Mouse (Mus musculus) heart, postnatal 4 days (tissue): ENCODE results near the gene Anxa6. TPM values are rescaled to one million over a fixed set of nuclear protein-coding genes. Genes with fewer than 3 reads are reported as not detected.

Experiments
- DNase-seq: peaks from one replicate; pipeline ENCODE4 v3.0.0; 2021
- total RNA-seq, 2 experiments: library from RNA; stranded (reverse); gene quantifications; 2 replicates each; pipeline ENCODE4 v1.2.3; 2021

Anxa6 gene
- total RNA-seq, 2 experiments from 2014 or later: 355 to 365 TPM

GRCm38 (mm10) chr11:55028509-55028908 lies 4.7 kb downstream of the Anxa6 start:
- no peak for DNase-seq

- no peak for DNase-seq
Measured at GRCm38 (mm10) chr11:55027204-55027855, 5.9 kb downstream of the Anxa6 start.

- DNase-seq: peak; percentile 57
Measured at GRCm38 (mm10) chr11:55025896-55026295, 7.3 kb downstream of the Anxa6 start.

DNA sequence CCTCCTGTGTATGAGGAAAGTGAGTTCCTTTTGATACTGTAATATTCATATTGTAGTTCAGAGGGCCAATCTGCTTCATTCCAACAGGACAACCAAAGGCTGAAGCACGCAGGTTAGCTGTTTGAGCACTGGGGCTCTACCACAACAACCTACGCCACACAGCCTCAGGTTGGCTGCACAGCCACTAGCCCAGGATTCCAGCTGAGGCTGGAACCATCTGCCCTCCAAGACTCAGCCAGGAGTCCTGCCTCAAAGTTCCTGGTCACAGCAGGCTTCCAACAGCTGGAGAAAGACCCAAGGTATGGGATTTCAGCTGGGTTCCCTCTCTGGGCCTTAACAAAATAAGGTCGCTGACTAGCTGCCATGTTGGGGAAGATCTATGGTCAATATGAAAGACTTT lies 9.7 kb downstream of the Anxa6 start:
- DNase-seq: peak; percentile 46

- DNase-seq: peak; percentile 98
Measured at GRCm38 (mm10) chr11:55023049-55023564, 10.1 kb downstream of the Anxa6 start.

DNA sequence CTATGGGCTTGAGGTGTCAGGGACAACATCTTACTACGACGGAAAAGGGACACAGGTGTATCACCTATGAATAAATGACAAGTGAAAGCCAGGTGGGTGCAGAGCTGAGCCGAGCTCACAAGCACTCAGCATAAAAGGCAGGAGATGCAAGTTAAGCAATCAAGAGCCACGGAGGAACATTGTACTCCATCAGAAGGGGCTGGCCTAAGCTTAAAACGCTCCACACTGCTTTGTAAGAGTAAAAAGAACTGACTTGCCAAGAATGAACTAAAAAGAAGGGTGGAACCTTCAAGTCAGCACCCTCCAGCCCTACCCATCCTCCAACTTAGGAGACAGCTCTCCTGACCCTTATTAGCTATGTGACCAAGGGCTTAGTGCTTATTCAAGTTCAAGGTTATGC lies 10.7 kb downstream of the Anxa6 start:
- no peak for DNase-seq

DNA sequence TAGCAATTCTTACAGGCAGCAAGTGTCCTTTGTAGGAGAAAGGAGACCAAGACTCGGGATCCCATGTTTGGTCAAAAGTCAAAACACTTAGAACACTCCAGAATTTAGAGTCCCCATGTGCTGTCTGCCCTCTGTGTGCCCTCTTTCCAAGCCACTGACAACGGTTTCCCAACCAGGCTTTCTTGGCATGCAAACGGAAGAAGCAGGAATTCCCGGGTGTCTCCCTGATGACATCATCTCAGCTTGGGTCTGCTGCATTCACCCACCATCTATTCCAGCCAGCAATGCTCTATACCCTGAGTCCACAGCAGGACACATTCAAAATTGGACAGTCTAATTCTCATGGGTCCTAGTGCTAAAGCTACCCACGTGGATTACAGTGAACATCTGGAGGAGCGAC lies 11.4 kb downstream of the Anxa6 start:
- DNase-seq: peak; percentile 49

DNA sequence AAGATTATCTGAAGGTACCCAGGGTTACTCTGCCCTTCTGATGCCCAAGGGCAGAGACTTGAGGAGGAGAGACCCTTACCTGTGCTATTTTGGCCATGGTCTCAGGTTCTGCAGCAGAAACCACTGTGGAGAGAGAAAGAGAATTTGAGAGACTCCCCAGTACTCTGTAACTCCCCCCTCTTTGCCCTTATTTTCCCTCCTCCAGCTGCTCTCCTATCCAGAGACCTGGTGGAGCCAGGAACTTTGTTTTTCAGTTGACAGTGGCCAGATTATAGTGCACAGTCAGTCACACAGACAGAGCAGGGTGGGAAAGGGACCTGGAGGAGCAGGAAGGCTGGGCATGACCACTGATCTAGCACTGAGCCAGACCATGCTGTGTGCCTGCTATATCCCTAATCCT lies 11.8 kb downstream of the Anxa6 start:
- DNase-seq: no peak

GRCm38 (mm10) chr11:55019711-55020110 lies 13.5 kb downstream of the Anxa6 start:
- no peak for DNase-seq

GRCm38 (mm10) chr11:55018034-55018433 lies 15.2 kb downstream of the Anxa6 start:
- DNase-seq: no peak

DNA sequence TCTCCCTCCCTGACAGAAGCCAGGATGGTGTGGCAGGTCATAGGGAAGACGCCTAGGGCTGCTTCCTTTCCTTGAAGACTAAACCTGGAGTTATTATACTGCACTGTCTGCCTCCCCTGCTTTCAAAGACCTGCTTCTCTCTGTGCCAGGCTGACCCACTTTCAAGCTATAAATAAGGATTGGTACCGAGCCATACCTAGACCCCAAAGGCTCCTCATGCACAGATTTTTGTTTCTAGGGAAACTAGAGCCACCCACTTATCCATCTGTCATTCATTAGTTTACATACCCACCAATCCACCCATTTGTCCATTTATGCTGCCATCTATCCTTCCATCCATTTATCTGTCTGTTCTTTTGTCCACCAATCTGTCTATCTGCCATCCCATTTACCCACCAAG lies 16.0 kb downstream of the Anxa6 start:
- no peak for DNase-seq

DNA sequence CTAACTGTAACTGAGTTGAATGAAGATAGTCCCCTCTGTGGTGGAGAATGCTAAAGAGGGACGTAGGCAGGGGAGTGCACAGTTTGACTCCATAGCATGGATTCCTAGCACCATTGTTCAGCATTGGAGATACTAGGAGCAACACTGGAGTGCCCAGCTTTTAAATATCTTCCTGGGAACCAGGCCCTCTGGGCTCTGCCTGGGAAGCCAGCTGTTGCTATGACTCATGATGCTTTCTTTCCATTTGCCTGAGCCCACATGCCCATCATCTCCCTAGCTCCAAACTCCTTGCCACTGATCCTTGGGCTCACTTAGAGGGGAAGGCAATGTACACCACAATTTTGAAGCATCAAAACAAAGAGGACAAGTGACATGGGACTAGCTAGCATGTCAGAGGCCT lies 16.5 kb downstream of the Anxa6 start:
- no peak for DNase-seq

DNA sequence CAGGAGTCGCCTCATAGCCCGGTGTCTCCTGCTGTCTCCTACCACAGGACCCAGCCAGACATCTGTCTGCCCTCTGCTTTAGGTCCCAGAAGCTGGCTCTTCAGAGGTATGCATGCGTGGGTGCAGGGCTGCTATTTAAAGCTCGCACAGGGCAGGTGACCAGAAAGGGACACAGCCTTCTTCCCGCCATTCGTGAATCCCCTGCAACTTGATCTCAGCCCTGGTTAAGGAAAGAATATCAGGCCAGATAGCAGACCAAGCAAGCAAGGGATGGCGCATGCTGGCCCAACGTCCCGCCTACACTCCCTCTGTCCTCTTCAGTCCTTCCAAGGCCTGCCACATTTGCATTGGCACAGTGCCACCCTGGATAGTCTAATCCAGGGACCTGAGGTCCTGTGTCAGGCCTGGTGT lies 17.4 kb downstream of the Anxa6 start:
- DNase-seq: peak; percentile 80

GRCm38 (mm10) chr11:55015264-55015663 lies 18.0 kb downstream of the Anxa6 start:
- DNase-seq: no peak

DNA sequence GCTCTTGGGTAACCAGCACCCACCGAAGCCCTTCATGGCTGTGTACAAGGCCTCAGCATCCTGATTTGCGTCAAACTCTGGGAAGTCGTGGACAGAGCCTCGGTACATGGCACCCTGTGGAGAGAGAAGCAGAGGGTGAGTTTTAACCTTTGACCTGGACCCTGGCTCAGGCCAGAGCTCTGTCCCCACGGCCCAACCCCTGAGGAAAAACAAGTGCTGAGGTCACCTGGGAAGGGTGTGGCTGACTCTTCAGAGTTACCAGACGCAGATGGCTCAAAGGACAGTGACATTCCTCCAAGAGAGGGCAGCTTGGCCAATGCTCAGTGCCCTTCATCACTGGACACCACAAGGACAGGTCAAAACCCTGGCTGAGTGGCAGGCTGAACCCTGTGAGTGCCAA lies 19.4 kb downstream of the Anxa6 start:
- no peak for DNase-seq

GRCm38 (mm10) chr11:55012551-55013521 lies 20.4 kb downstream of the Anxa6 start:
- DNase-seq: peak; percentile 51

- no peak for DNase-seq
Measured at GRCm38 (mm10) chr11:55011440-55011839, 21.8 kb downstream of the Anxa6 start.

GRCm38 (mm10) chr11:55008230-55008629 lies 25.0 kb downstream of the Anxa6 start:
- no peak for DNase-seq

- DNase-seq: no peak
Measured at GRCm38 (mm10) chr11:55005684-55006083, 27.6 kb downstream of the Anxa6 start.

DNA sequence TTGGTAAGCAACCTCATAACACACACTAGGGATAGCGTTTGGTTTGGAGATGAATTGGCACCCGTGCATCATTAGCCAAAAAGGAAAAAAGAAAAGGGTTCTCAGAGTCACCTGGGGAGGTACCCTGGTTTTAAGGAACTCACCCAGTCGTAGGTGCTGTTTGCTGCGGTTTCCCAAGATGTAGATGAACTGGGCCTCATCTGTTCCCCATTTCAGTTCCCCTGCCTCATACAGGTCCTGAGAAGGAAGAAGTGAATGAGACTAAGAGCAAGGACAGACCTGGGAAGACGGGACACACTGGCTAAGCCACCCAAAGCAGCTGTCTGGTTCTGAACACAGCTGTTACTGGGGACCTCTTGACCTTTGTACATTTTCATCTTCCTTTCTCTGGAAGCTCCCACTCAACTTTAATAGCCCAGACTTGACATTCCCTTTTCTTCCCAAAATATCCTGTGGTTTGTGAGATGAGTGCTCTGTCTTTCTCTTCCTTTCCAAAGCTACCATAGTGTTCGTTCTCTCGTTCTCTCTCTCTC lies 28.2 kb downstream of the Anxa6 start:
- no peak for DNase-seq

- no peak for DNase-seq
Measured at GRCm38 (mm10) chr11:54998708-54999107, 34.5 kb downstream of the Anxa6 start.

DNA sequence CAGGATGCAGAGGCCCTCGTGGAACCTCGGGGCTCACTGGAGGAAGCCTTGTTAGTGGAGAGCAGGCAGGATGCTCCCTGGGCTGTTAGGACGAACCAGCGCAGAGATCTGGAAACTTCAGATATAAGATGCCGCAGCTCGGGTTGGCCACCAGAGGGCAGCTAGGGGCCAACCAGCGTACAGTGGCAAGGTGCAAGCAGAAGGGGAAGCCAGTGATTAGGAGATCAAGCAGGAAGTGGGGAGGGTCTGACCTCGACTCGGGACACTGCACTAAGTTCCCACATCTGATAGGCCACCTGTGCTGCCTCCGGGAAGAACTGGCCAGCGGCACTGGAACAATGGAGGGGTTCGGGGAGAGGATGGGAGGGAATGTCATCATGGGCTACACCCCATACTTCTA lies 35.0 kb downstream of the Anxa6 start:
- peak; percentile 72 for DNase-seq

- no peak for DNase-seq
Measured at GRCm38 (mm10) chr11:54996176-54996575, 37.1 kb downstream of the Anxa6 start.
